Mouse (Mus musculus) c-Kit-positive CD71-positive TER-119-positive erythroid progenitor cells, embryonic 14.5 days (primary cell): Measurements from ENCODE around the gene Dhx35.

Experiments used
- DNase-seq: peaks from one replicate; pipeline ENCODE4 v3.0.0-alpha.2; 2013; ENCODE audit warnings: low spot score

The Dhx35 gene

GRCm38 (mm10) chr2:158803575-158803974, 9.0 kb downstream of the Dhx35 start:
- no peak for DNase-seq

GRCm38 (mm10) chr2:158815686-158816085, 21.1 kb downstream of the Dhx35 start:
- no peak for DNase-seq

- DNase-seq = no peak
Measured at GRCm38 (mm10) chr2:158816239-158816638, 21.6 kb downstream of the Dhx35 start.

GRCm38 (mm10) chr2:158817708-158818107, 23.1 kb downstream of the Dhx35 start:
- DNase-seq = no peak

GRCm38 (mm10) chr2:158828124-158828523, 33.5 kb downstream of the Dhx35 start:
- DNase-seq = no peak

GRCm38 (mm10) chr2:158829746-158830145, 35.1 kb downstream of the Dhx35 start:
- no peak for DNase-seq

- DNase-seq = no peak
Measured at GRCm38 (mm10) chr2:158833221-158833620, 38.6 kb downstream of the Dhx35 start.

- no peak for DNase-seq
Measured at GRCm38 (mm10) chr2:158833645-158834044, 39.0 kb downstream of the Dhx35 start.

- DNase-seq = no peak
Measured at GRCm38 (mm10) chr2:158843287-158843686, 48.7 kb downstream of the Dhx35 start.

GRCm38 (mm10) chr2:158845031-158845430, 50.4 kb downstream of the Dhx35 start:
- no peak for DNase-seq

- DNase-seq = no peak
Measured at GRCm38 (mm10) chr2:158846208-158846607, 51.6 kb downstream of the Dhx35 start.

GRCm38 (mm10) chr2:158847991-158848390, 53.4 kb downstream of the Dhx35 start:
- no peak for DNase-seq

- DNase-seq = no peak
Measured at GRCm38 (mm10) chr2:158849416-158849815, 54.8 kb downstream of the Dhx35 start.

GRCm38 (mm10) chr2:158852579-158852978, 58.0 kb downstream of the Dhx35 start:
- DNase-seq = no peak

GRCm38 (mm10) chr2:158856896-158857499, 62.4 kb downstream of the Dhx35 start:
- DNase-seq = no peak

- no peak for DNase-seq
Measured at GRCm38 (mm10) chr2:158857579-158857978, 63.0 kb downstream of the Dhx35 start.

GRCm38 (mm10) chr2:158861115-158861514, 66.5 kb downstream of the Dhx35 start:
- no peak for DNase-seq

- peak; percentile 70 for DNase-seq
Measured at GRCm38 (mm10) chr2:158863341-158864125, 68.9 kb downstream of the Dhx35 start.

GRCm38 (mm10) chr2:158864126-158864458, 69.5 kb downstream of the Dhx35 start:
- no peak for DNase-seq

GRCm38 (mm10) chr2:158865358-158865757, 70.8 kb downstream of the Dhx35 start:
- DNase-seq = peak; percentile 66

GRCm38 (mm10) chr2:158886571-158886970, 92.0 kb downstream of the Dhx35 start:
- peak; percentile 28 for DNase-seq

GRCm38 (mm10) chr2:158888531-158888930, 93.9 kb downstream of the Dhx35 start:
- DNase-seq = no peak

- no peak for DNase-seq
Measured at GRCm38 (mm10) chr2:158889201-158889600, 94.6 kb downstream of the Dhx35 start.

- no peak for DNase-seq
Measured at GRCm38 (mm10) chr2:158891319-158891718, 96.7 kb downstream of the Dhx35 start.
